Mouse (Mus musculus) c-Kit-positive CD71-negative TER-119-negative erythroid progenitor cells, embryonic 14.5 days (primary cell): Measurements from ENCODE around the gene Dlec1.

Source experiments
- DNase-seq: peaks from one replicate; pipeline ENCODE4 v3.0.0-alpha.2; 2013; ENCODE audit warnings: low read depth

The Dlec1 gene

DNA sequence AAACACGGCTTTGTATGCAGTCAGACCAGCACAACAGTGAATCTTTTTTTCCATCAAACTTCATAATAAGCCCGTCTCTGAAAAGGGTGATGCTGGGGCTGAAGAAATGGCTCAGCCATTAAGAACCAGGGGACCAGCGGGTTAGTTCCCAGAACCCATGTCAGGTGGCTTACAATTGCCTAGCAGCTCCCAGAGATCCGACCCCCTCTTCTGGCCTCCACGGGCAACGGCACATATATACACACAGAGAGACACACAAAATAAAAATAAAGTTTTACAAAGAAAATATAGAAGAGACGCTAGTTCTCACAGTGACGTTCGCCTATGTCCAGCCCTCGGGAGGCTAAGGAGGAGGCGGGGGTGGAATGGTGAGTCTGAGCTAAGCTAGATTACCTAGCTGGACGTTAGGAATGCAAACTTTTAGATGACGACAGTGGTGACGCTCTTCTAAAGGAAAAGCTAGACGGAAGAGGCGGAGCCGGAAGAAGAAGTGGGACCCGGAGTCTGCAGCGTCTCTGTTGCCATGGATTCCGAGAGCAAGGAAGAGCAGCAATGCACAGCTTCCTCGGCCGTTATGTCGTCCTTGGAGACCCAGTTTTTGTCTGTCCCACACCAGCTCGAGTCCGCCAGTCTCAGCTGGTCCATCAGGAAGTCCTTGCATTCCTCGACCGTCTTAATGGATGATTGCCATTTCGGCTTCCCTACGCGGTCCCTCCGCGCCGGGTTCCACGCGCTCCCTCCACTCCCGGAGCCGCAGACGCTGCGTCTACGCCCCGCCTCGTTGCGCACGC is at the start of gene Dlec1:
Gene Dlec1, plus strand, starts transcription at position 487 of the 791 bp plus-strand sequence.
- DNase-seq, result peak; percentile 76

DNA sequence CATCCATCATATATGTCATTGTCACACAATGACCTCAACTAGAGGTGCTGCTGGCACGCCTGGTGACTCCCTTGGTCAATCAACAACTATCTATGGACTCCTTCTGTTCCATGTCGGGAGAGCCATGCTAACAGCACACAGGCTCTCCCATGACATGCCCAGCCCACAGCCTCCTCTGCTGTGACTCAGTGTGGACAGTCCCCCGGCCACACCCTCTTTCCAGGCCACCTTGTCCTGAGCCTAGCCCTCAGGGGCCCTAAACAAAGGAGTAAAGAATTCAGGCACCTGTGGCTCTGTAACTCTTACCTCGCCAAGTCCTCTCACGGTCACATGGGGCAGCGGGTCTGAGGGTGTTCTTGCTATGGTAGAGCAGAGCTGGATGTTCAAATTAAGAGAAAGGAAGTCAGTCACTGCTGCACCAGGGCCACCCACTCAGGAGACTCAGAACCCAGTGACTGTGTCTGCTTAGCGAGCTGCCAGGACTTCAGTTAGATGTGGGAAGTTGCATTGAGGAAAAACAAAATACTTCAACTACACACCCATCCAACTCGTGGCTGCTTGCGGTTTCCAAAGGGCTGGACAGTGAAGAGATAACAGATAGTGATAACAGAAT is 48.2 kb upstream of the Dlec1 start:
- no peak for DNase-seq

DNA sequence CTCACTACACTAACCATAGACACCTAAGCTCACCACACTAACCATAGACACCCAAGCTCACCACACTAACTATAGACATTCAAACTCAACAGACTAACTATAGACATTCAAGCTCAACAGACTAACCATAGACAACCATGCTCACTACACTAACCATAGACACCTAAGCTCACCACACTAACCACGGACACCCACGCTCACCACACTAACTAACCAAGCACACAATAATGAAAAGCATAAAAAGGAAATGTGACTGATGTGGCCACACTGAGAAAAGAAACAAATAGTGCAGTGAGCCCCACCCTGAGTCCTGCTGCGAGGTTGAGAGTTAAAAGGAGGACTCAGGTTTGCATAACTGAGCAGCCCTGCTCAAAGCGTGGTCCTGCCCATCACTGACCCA is 46.9 kb upstream of the Dlec1 start:
- no peak for DNase-seq

GRCm38 (mm10) chr9:119058245-119058644 is 44.0 kb upstream of the Dlec1 start:
- DNase-seq, result no peak

DNA sequence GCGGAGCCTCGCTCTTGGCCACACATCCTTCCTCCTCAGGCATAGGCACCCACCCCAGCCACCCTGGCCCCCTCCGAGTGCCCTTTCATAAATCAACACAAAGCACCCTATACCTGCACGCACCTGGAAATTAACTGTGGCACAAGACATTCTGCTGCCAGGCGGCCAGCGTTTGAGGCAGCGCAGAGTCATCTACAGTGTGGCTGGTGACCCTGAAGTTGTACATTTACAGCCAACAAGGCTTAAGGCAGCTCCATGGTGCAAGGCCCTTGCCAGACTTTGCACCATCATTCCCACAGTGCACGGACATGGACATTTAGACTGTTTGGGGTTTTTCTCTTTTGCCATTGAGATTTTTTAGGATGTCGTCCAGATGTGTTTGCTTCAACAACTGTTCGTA is 41.6 kb upstream of the Dlec1 start:
- DNase-seq, result no peak

- DNase-seq, result no peak
Observed at GRCm38 (mm10) chr9:119063036-119063644, 39.1 kb upstream of the Dlec1 start.

DNA sequence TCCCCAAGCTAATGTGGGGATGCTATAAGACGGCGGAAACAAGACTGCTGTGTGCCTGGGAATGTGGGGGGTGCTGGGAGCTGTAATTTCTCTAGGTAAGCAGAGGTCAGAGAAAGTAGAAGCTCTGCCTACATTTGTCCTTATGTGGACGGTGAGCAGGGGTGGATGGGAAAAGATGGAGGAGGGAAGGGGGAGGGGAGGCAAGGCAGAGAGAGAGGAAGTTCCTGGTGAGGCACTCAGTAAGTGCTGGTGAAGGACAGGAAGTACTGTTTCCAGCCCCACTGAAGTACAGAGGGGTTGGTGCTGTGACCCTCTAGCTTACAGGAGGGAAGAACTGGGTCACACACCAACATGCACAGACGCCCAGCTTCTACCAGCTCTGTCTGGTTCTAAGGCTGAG is 38.0 kb upstream of the Dlec1 start:
- no peak for DNase-seq

GRCm38 (mm10) chr9:119067601-119068000 is 34.7 kb upstream of the Dlec1 start:
- DNase-seq, result peak; percentile 64

DNA sequence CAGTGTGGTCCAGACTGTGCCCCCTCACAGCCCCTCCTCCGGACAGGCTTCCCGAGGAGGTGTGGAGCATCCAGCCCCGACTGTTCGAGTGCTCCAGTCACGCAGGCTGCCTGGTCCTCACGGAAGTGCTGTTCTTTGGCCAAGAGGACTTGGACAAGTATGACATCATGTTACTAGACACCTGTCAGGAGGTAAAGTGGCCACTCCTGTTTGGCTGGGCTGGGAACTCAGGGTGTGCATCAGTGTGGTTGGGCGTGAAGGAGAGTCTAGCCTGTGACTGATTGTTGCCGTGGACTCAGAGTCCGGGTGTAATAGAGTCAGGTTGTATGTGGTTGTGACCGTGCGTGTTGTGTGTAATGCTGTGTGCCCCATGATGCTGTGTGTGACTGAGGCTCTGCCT is 34.0 kb upstream of the Dlec1 start:
- no peak for DNase-seq

GRCm38 (mm10) chr9:119070173-119070825 is 32.0 kb upstream of the Dlec1 start:
- no peak for DNase-seq

GRCm38 (mm10) chr9:119071786-119072185 is 30.5 kb upstream of the Dlec1 start:
- DNase-seq, result no peak

DNA sequence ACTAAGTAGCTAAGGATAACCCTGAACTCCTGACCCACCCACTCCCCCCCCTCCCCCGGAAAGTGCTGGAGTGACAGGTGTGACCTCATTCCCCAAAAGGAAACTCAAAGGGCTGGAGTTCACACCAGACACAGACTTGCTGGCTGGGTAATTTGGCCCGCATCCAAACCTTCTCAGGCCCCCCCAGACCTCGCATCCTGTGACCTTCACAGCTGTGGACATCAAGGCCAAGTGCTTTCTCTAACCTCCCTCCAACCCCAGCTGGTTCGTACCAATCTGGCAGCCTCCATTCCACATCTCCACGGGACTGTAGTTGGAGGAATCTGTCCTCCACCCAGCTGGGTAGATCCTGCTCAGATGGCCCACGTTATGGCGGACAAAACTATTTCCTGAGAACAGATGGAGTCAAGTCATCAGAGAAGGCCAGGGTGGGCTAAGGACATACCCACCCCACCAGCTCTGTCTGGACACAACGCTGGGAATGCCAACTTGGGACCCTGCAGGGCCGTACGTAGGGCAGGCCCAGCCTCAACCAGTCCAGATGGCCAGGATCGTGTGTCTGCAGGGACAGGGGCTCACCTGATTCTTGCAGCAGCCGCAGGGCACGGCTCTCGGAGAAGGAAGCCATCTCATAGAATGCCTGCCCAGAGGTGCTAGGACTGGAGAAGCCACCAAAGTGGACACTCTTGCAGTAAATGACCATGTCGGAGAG is 28.9 kb upstream of the Dlec1 start:
- no peak for DNase-seq

GRCm38 (mm10) chr9:119075685-119076084 is 26.6 kb upstream of the Dlec1 start:
- DNase-seq, result no peak

GRCm38 (mm10) chr9:119080040-119080675 is 22.1 kb upstream of the Dlec1 start:
- DNase-seq, result no peak

DNA sequence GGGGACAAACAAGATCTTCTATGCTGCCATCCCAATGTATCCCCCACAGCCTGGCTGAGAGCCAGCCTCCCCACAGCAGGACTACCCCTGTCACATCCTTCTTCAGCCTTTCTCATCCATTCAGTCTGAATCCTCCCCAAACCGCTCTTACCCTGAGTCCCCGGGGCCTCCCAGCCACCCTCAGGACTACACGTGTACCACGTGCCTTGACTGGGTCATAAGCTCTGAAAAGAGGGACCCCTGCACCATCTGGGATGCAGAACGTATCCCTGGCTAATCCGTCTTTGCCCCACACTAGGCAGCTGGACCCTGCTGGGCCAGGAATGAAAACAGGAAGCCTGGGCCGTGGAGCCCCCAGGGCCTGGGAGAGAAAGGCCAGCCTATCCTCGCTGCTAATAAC is 20.2 kb upstream of the Dlec1 start:
- DNase-seq, result no peak

DNA sequence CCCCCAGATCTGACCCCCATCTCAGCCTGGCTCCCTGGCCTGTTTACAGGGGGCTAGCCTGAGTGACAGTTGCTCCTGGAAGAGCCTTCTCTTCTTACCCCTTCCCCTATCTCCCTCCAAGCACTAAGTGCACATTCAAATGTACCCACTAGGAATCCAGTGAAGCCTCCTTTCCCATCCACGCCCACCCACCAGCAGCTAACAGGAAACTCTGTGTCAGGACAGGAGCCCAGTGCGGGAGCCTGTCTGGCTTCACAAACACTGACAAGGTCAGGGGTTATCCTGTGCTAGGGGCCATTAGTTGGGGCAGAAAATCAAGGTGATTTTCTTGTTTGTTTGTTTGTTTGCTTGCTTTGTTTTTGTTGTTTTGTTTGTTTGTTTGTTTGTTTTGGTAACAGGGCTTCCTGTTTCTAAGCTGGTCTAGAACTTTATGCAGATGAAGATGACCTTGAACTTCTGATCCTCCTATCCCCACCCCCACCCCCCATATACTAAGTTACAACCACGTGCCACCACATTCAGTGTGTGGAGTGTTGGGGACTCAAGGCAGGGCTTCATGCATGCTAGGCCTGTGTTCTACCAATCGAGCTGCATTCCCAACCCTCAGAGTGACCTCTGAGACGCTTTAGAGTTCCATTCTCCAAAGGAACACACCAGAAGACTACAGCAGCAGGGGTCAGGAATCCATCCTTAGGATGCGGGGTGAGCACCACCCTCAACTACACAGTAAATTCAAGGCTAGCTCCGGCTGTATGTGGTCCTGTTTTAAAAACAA is 19.4 kb upstream of the Dlec1 start:
- no peak for DNase-seq

- no peak for DNase-seq
Observed at GRCm38 (mm10) chr9:119083966-119084365, 18.3 kb upstream of the Dlec1 start.

DNA sequence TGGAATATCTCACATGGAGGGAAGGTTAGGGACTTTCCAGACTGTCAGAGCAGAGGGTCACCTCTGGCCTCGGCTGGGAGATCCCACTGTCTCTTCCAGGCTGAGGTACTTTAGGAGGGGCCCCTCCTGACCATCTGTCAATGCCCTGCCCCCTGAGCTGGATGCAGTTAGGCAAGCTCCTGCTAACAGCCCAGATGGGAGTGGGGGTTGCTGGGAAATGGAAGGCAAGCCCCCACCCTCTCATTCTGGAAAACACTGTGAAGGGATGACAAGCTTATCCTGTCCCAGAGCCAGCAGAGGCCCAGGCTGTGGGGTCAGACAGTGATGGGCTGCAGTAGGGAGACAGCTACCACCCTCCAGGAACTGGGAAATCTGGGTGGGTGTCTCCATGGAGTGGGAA is 15.8 kb upstream of the Dlec1 start:
- DNase-seq, result no peak

GRCm38 (mm10) chr9:119087309-119087708 is 15.0 kb upstream of the Dlec1 start:
- no peak for DNase-seq

DNA sequence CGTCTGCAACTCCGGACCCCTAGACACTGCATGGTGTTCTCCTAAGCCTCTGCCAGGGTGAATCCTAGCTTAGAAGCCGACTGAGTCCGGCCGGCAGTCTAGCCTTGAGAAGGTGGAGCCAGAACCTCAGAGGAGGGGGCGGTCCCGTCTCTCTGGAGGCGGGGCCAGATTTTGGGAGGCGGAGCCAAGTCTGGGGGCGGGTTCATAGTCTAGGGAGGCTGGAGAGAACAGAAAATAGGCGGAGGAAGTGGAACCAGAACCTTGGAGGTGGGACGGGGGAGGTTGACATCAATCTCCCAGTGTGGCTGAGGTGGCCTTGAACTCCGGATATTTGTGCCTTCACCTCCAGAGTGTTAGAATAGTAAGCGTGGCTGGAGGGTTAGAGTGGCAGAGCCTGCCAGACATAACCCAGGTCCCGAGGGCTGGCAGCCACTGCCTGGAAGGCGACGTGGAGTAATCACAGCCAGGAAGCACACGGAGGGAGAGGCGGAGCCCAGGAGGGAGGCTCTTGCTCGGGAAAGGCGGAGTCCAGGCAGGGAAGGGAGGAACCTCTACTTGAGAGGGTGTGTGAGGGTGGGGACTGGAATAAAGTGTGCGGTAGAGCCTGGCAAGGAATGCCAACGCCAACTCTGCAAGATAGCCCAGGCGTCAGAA is 14.0 kb upstream of the Dlec1 start:
- DNase-seq, result peak; percentile 88
